Mouse (Mus musculus): ENCODE data around the gene Phykpl.

DNA sequence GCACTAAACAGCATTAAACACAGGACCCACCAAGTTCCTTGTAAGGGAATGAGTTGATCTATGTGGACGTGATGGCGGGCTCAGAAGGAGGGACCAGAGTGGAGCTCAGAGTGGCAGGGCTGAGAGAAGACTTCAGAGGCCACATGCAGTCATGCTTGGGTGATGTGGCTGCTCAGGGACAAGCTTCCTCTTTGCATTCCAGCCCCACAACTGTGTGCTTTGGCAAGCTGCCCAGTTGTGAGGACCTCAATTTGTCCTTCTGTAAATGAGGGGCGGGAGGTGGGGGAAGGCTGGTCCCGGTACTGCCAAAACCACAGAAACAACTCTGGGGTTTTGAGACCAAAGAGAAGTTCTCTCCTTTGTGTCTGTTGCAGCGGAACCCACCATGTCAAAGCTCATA is 33.3 kb upstream of the Phykpl start:
- TF ChIP-seq CTCF (IDR thresholded peaks at IDR 0.05; ENCODE audit: low read depth): no peak
- no peak for TF ChIP-seq EP300 (IDR thresholded peaks at IDR 0.05; ENCODE audit: low read depth)
